Mouse (Mus musculus) right cerebral cortex, postnatal 4 days (tissue): ENCODE measurements around the gene Dpp4.

Experiments
- DNase-seq: peaks from one replicate; pipeline ENCODE4 v3.0.0-alpha.2; 2022

The Dpp4 gene

GRCm38 (mm10) chr2:62408216-62408615 lies 3.8 kb downstream of the Dpp4 start:
- no peak for DNase-seq

- DNase-seq = no peak
Measured at GRCm38 (mm10) chr2:62403556-62404135, 8.4 kb downstream of the Dpp4 start.

DNA sequence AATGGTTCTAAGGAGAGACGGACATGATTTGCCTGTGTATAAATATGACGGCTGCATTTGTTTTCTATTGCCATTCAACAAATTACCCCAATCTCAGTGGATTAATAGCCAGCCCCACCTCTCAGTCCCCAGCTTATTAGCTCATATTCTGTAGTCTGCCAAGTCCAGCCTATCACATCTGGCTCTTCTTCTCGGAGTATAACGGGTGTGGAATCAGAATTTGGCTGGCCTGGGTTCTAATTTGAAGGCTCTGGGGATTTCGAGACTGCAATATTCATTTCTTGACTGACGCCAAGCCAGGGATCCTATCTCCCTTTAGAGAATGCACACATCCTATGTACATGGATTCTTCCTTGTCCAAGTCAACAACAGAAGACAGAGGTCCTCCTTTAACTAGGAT lies 11.0 kb downstream of the Dpp4 start:
- no peak for DNase-seq

DNA sequence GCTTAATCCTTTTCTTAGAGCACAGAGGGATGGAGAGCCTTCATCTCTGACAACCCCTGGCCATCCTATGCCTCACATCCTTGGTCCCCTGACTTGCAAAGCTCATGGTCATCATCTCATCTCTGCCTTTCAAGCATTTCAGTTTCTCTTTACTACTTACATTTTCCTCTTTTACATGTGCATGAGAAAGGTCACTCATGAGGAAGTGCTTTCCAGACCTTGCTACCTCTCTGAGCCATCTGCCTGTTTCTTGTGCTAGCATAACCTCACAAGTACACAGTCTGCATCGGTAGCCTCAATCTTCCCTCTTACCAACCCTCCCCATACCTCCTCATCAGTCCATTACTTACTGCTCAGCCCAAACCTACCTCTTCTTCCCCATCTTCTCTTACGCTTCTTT lies 12.2 kb downstream of the Dpp4 start:
- no peak for DNase-seq

GRCm38 (mm10) chr2:62399361-62399760 lies 12.7 kb downstream of the Dpp4 start:
- DNase-seq = no peak

GRCm38 (mm10) chr2:62398115-62398875 lies 13.7 kb downstream of the Dpp4 start:
- DNase-seq = no peak

GRCm38 (mm10) chr2:62397661-62398060 lies 14.4 kb downstream of the Dpp4 start:
- no peak for DNase-seq

DNA sequence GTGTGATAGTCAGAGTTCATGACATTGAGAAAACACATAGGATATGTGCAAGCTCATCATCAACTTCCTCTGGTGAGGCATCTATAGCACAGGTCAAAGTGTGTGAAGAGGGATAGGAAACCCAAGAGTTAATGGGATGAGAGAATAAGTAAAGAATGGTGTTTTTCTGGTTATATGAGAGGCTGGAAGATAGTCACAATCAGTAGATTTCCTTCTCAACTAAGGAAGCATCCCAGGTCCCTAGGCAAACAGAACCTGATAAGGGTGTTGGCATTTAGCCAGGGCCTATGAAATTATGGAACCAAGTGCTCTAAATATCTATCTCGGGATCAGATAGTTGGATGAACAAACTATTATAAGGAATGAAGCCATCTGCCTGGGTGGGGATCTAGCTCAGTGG lies 15.2 kb downstream of the Dpp4 start:
- DNase-seq = no peak

- no peak for DNase-seq
Measured at GRCm38 (mm10) chr2:62394800-62395199, 17.2 kb downstream of the Dpp4 start.

DNA sequence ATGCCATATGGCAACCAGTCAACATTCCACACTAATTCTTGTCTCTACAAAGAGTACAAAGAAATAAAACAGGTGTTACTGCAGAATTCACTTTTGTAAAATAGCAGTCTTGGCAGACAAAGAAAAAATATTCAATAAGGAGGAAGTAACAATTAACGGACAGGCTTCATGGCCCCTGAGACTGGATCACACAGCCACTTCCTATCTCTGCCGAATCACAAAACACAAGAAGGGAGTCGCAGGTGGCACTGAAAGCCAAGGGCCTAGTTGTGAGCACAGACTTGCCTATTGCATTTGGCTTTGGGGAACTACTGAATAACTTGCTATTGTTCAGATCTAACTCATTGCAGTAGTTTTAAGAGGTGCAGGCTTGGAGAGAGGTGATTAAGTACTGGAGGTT lies 19.9 kb downstream of the Dpp4 start:
- DNase-seq = no peak

DNA sequence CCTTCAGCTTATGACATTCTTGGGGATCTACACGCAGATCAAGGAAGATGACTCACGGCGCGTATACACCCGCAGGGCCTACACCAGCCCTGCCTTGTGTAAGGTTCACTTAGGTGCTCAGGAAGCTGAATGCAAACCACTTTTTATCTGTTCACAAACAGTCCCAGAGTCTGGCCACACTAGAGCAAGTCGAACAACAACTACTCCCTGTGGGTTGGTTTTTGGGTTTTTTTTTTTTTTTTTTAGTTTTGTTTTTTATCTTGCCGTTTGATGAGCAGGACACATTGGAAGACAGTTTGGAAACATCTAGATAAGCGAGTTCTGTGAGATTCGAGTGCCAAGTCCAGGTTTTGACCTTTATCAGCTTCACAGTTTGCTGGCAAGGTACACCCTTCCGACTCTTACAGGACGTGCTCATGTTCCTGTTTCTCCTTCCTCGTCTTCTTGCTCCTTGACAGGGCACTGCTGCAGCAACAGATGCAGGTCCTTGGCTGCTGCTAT lies 21.0 kb downstream of the Dpp4 start:
- DNase-seq = no peak

DNA sequence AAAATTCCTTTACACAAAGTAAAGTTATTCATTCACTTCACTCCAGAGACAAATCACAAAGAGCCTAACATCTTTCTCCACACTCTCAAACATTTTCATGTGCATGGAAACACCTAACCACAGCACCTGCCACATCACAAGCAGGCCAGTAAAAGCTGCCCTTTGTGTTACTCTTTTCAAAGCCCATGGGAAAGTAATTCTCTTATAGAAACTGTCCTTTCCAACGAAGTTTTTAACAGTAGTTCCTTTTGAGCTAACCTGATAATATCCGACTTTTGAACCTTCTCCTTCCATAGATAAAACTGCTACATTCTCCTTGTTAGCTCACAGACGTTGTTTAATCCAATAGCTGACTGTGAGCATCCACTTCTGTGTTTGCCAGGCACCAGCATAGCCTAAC lies 21.7 kb downstream of the Dpp4 start:
- no peak for DNase-seq

DNA sequence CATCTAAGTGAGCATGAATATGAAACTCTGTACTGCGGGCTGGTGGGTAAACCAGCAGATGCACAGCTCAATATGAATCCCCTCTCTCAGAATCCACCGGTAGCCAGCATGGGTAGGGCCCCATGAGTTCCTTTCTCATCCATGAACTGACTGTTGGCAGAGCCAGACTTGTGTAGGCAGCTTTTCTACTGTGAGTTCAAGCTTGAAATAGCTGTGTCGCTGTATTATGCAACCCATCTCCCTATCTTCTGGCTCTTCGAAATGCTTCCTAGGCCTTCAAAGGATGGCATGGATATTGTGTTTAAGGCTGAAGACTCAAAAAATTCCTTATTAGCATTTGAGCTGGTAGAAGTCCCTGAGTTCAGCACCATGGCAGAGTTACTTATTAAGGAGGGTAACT lies 23.2 kb downstream of the Dpp4 start:
- DNase-seq = no peak

DNA sequence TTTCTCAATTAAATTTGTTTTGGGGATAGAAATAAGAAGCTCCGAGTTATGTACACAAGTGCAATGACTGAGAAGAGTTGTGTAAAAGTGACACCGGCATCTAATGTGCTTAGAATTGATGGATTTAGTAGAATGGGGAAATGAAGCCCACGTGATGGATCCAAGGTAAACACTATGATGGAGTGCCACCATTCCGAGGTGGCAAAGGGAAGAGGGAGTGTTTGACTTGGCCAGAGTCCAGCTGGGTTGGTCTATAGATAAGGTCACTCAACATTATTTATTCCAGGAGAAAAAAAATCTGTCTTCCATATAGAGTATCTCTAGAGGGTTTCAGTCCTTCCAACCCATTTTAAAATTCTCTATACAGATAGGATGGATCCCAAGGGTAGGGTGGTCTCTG lies 28.8 kb downstream of the Dpp4 start:
- no peak for DNase-seq

- DNase-seq = no peak
Measured at GRCm38 (mm10) chr2:62382440-62382839, 29.6 kb downstream of the Dpp4 start.

DNA sequence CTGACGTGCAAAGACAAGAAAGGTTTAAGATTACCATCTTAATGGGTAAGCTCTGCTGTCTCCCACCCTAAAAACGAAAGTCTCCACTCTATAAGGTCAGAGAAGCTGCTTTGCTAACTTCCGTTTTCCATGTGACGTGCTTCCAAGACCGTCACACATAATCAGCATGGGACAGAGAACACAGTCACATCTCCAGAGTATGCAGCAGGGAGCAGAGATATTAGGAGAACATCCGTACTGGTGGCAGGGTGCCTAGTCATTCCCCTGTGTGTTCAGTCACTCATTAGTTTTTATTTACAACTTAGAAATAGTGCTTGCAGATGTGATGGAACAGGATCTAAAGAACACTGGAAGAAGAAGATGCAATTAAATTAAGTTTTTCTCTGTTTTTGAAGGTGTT lies 30.3 kb downstream of the Dpp4 start:
- no peak for DNase-seq

DNA sequence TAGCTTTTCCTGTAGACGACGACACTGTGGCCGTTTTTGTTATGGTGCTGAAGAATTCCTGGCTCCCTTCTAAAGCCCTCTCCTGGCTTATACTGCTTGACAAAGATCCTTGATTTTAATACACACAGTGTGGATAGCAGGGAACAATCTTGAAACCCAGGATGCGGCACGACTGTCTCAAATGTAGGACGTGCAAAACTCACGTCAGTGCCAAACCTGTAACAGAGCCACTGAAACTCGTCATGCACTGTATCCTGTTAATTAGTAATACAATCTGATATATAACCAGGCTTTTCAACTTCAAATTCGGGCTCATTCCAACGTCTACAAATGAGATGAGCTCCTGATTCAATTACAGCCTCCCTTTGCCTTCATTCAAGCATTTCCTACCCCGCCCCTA lies 38.3 kb downstream of the Dpp4 start:
- no peak for DNase-seq

- DNase-seq = no peak
Measured at GRCm38 (mm10) chr2:62370048-62370447, 42.0 kb downstream of the Dpp4 start.

DNA sequence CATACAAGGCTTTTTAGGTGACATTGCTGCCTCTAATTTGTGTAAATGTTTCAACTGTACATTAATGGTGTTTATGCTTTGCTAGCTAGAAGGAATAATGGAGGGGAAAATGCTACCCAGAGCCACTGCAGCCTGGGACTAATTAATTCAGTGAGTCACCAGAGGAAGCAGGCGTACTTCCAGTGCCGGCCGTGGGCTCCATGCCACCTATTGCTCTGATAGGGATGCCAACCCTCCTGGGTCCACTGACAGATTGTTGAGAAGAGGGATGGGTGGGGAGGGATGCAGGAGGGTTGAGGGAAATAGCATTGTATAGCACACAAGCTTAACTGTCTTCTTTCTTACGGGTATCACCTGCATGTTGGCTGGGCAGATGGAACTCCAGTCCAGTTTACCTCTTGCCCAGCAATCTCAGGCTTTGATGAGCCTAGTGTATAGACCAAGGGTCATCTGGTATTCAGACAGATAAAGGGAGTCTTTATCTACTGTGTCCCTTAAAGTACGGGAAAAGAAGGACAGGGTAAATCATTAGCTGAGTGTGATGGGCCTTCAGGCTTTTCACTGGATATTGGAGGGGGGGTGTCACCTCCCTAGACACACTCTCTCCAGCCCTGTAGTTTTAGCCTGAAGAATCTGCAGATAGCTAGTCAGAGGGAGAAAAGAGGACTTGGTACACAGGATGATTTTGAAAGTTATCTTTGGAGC lies 43.5 kb downstream of the Dpp4 start:
- DNase-seq = no peak

- DNase-seq = no peak
Measured at GRCm38 (mm10) chr2:62363606-62364005, 48.4 kb downstream of the Dpp4 start.

GRCm38 (mm10) chr2:62362211-62362610 lies 49.8 kb downstream of the Dpp4 start:
- no peak for DNase-seq

DNA sequence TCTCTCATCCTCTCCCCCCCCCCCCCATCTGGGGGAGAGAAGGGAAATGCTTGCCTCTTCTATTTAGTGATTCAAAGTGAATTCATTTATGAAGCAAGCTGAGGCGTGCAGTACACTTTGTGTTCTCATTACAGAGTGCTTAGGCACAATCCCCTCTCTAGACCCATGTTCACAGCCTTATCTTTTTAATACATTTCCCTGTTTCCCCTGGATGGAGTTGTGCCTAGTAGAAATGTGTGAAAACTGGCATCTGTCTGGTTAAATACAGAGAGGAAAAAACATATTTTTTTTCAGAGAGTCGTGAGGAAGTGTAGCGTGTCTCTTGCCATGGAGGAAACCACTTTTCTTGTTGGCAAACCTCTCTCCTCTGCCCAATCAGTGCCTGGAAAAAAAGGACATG lies 50.5 kb downstream of the Dpp4 start:
- no peak for DNase-seq

DNA sequence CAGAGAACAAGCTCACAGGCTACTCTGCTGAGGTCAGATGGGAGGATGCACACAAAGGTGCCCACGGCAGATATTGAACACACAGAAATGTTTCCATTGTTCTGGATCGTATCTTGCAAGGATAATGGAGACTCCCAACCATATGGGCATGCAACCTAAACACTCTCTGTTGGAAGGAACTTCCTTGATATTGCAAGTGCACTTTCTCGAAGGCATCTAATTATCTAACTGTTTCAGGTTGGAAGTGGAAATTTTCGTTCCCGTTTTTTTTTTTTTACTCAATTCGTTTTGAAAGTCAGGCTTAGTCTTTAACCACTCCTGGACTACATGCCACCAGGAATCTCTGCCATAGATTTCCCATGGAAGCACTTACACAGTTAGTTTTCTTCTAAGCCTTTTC lies 51.2 kb downstream of the Dpp4 start:
- DNase-seq = no peak

DNA sequence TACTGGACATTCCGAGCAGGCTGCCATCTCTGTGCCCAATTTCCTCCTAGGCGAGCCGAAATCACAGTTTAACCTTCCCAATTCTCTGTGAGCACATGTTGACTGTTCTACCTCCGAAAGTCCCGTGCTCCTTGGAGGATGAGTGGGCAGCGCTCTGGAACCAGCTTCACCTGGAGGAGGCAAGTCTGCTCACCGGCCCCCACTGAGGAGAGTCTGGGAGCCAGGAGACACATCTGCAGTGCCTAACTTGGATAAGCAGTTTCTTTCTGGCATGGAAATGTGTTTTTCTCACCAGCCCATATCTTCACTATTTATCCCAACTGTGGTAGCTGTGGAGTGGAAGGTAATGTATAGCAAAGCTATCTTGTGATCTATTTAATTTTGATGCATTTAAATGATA lies 54.8 kb downstream of the Dpp4 start:
- no peak for DNase-seq
